Mouse (Mus musculus) mature B cell (primary cell): ENCODE data around the gene Sec16a.

Experiments used
- in situ Hi-C: fragments of 300-500 bp; cut with MboI; formaldehyde crosslinking; loops from 2 replicates; pipeline ENCODE4 v1.14.3; 2019

The Sec16a gene

GRCm38 (mm10) chr2:26444946-26445665 is at the start of gene Sec16a:
Gene Sec16a, minus strand, starts transcription at chr2:26445216.
- in situ Hi-C loops = loop anchor here (25.0 kb wide), 1 partner anchor 467 kb away; the partner anchor contains the start of genes Med22, Rpl7a, Surf1 and Surf2

GRCm38 (mm10) chr2:26494396-26494795 is 49.4 kb upstream of the Sec16a start:
- in situ Hi-C loops = no loop called here

GRCm38 (mm10) chr2:26493021-26493781 is 48.2 kb upstream of the Sec16a start:
- in situ Hi-C loops = no loop called here

- in situ Hi-C loops = no loop called here
Observed at GRCm38 (mm10) chr2:26490760-26491301, 45.8 kb upstream of the Sec16a start.

- in situ Hi-C loops = no loop called here
Observed at GRCm38 (mm10) chr2:26488535-26489135, 43.6 kb upstream of the Sec16a start.

GRCm38 (mm10) chr2:26487322-26488021 is 42.5 kb upstream of the Sec16a start:
- in situ Hi-C loops = no loop called here

- in situ Hi-C loops = no loop called here
Observed at GRCm38 (mm10) chr2:26486835-26487321, 41.9 kb upstream of the Sec16a start.

- in situ Hi-C loops = no loop called here
Observed at GRCm38 (mm10) chr2:26486264-26486810, 41.3 kb upstream of the Sec16a start.

GRCm38 (mm10) chr2:26485710-26486109 is 40.7 kb upstream of the Sec16a start:
- in situ Hi-C loops = no loop called here

GRCm38 (mm10) chr2:26485278-26485677 is 40.3 kb upstream of the Sec16a start:
- in situ Hi-C loops = no loop called here

- in situ Hi-C loops = no loop called here
Observed at GRCm38 (mm10) chr2:26484169-26484568, 39.2 kb upstream of the Sec16a start.

GRCm38 (mm10) chr2:26483230-26483869 is 38.3 kb upstream of the Sec16a start:
- in situ Hi-C loops = no loop called here

GRCm38 (mm10) chr2:26482824-26483223 is 37.8 kb upstream of the Sec16a start:
- in situ Hi-C loops = no loop called here

GRCm38 (mm10) chr2:26481724-26482495 is 36.9 kb upstream of the Sec16a start:
- in situ Hi-C loops = no loop called here

GRCm38 (mm10) chr2:26480911-26481310 is 35.9 kb upstream of the Sec16a start:
- in situ Hi-C loops = no loop called here

- in situ Hi-C loops = no loop called here
Observed at GRCm38 (mm10) chr2:26478685-26479205, 33.7 kb upstream of the Sec16a start.

- in situ Hi-C loops = no loop called here
Observed at GRCm38 (mm10) chr2:26477911-26478310, 32.9 kb upstream of the Sec16a start.

GRCm38 (mm10) chr2:26475505-26476430 is 30.8 kb upstream of the Sec16a start:
- in situ Hi-C loops = no loop called here
